Mouse (Mus musculus) urinary bladder, postnatal 4 days (tissue): ENCODE data around the gene Islr.

Experiments used
- DNase-seq, 2 experiments: peaks; one replicate each; pipeline ENCODE4 v3.0.0; 2021 to 2022; ENCODE audit warnings: low spot score in 2 of 2

Gene Islr

DNA sequence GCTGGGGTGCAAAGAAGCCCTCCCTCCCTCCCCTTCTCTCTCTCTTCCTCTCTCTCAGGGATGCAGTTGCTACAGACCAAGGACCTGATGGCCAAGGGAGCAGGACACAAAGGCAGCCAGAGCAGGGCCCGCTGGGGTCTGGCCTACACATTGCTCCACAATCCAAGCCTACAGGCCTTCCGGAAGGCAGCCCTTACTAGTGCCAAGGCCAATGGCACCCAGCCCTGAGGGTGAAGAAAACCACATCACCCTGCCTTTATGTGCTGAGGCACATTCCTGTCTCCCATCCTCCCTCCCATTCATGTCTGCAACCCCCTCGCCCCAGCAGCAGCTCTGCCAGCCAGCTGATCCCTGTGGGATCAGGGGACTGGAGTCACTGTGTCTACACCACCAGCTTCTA is 51.0 kb downstream of the Islr start:
- no peak for DNase-seq

DNA sequence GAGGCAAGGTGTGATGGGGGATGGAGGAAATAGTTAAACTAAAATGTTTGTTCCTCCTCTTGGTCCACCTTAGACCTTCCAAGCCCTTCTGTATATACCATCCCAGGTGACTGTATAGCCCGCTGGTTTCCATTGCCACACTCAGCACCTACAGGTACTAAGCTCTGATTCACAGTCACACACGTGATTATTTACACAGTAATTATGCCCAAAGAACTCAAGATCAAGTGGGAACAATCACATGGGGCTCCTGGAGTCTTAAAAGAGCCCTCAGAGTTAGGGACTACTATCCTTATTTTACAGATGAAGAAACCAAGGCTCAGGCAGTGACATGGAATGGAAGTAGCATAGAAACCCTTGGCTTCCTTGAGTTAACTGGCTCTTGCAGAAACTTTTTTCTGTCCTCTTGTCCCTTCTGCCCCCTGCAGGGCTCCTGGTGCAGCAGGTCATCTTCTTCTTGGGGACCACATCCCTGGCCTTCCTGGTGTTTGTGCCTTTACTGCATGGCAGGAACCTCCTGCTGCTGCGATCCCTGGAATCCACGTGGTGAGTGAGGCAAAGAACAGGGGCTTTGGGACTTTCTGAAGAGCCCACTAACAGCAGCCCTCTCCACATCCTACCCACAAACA is 53.3 kb downstream of the Islr start:
- DNase-seq, result no peak

- DNase-seq, result no peak
Measured at GRCm38 (mm10) chr9:58148806-58149205, 55.3 kb downstream of the Islr start.

- DNase-seq, result no peak
Measured at GRCm38 (mm10) chr9:58145417-58145816, 58.7 kb downstream of the Islr start.

GRCm38 (mm10) chr9:58144664-58145063 is 59.4 kb downstream of the Islr start:
- no peak for DNase-seq

DNA sequence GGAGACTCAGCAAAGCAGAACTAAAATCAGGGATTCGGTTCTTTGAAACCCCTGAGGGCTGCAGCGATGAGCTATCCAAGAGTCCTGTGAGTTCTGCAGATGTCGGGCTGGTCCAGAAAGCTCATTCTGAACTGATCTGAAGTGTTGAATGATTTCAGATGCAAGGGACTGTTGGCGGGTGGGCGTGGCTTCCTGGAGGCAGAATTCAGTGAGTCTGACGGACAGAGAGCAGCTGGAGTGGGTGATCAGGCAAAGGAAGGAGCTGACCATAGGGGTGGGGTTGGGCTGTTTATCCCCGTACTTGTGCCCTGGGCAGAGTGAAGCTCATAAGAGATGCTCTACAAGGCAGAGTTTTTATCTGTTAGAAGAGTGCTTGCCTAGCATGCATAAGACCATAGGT is 60.7 kb downstream of the Islr start:
- no peak for DNase-seq

DNA sequence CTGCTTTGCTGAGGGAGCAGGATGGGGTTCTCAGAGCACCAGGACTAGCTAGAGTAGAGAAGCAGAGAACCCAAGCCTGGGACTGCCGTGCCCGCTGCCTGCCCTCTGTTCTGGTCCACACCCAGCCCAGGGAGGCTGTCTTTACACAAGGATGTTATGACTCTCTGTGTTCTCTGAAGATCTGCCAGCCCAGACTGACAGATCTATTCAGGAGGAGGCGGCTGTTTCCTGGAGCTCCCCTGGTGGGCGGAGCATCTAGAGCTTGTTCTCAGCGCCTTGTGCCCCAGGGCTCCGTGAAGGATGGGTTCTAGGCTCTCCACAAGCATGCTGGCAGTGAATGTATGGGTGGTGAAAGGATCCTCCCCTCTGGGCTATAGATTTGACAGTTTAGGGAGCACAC is 64.2 kb downstream of the Islr start:
- no peak for DNase-seq

DNA sequence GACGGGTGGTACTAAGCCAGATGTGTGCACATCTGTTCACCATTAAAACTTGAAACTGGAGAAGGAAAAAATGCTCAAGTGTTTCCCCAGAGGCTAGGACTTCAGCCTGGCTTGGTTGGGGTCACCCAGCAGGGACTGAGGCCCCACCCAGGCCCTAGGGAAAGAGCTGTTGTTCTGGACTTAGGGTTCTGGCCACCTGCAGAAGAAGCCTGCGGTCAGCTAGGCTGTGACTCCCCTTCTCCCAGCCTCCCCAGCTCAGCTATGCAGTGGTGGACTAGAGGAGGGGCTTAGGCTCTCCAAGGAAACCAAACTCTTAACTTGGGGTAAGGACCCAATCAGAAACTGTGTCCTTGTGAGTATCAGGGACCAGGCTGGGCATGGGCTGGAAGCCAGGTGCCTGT is 68.2 kb downstream of the Islr start:
- DNase-seq, result no peak

GRCm38 (mm10) chr9:58134906-58135305 is 69.2 kb downstream of the Islr start:
- DNase-seq, result no peak

DNA sequence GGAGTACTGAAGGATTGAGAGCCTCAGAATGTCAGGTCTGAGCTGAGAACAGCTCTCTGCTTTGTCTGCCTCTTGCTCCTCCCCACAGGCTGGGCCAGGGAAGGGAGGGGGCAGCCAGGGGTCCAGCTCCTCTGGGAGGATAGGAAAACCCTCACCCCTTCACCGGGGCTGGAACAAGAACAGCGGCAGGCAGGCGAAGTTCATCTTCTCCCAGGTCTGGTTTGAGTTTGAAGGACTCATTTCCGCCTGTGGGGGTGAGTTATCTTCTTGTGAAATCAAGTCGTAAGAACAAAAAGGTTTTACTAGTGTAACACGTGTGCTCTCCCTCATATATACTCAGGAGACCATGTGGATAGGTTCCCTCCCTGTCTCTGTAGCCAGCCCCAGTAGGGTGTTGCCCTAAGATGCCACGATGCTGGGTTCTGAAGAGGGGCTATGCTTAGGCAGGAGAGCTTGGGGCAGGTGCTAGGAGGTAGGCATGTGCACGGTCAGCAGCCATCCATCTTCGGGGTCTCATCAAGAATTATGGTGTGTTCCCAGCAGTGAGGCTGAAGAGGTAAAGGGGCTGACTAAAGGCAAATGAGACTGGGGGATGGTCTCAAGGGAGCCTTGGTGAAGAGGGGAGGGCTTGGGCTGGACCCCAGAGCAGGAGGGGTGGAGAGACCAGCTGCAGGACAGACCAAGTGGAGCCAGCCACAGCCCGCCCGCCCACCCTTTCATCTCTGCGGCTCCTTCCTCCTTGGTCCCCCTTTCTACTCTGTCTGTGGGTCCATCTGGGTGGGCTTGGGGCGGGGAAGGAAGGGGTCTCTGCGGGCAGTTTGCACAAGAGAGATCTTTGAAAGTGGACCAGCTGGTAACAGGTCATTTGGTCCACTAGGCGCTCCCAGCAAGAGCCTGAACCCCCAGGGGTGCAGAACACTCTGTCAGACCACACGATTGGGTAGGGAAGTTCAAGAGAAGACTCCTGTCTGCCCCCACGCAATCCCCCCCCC is 69.9 kb downstream of the Islr start:
- DNase-seq, result no peak

GRCm38 (mm10) chr9:58131735-58132134 is 72.4 kb downstream of the Islr start:
- no peak for DNase-seq

GRCm38 (mm10) chr9:58130909-58131308 is 73.2 kb downstream of the Islr start:
- DNase-seq, result no peak

DNA sequence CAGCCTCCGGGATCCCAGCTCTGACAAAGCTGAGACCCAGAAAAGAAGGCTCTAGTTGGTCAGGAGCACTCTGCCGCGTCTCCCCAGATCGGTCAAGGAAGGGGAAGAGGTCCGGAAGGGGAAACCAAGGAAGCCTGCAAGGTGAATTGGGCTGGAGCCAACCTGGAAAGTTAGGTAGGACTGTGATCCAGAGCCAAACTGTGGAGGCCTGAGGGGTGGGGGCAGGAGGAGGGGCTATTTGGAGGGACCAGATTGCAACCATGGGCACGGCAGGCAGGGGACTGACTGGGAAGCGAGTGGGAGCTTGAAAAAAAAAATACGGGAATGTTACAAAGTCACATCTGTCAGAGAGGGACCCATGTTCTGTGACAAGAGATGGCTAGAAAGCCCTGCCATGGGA is 74.6 kb downstream of the Islr start:
- DNase-seq, result no peak

DNA sequence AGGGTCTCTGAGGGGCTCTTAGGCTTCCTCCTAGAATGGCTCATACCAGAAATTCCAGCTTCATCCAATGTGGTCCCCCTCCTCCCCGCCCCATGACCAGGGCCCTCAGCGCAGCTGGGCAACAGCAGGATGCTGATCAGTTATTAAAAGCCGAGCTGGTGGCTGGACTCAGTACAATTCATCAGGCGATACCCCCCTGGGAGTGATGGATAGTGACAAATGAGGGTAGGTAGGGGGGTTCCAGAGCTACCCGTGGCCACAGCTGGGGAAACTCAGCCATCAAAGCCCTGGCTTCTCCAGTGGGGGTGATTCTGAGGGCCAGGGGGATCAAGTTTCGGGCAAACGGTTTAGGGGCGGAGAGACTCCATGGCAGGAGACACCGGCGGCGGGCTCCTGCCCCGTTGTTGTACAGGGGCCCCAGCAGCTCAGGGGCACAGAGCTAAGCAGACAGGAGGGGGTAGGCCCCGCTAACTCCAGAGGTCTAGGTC is 75.1 kb downstream of the Islr start:
- no peak for DNase-seq

GRCm38 (mm10) chr9:58125811-58126210 is 78.3 kb downstream of the Islr start:
- DNase-seq, result no peak

DNA sequence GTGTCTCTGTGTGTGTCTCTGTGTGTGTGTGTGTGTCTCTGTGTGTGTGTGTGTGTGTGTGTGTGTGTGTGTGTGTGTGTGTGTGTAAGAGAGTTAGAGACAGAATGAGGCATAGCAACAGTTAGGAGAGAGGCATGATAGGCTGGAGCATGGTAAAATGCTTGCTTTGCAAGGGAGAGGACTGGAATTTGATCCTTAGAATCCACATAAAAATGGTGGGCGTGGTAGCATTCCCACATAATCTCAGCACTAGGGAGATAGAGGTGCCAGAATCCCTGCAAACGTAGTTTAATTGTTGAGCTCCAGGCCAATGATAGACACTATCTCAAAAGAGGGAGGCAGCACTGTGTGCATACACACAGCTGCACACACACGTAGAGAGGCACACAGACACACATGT is 79.0 kb downstream of the Islr start:
- DNase-seq, result no peak

DNA sequence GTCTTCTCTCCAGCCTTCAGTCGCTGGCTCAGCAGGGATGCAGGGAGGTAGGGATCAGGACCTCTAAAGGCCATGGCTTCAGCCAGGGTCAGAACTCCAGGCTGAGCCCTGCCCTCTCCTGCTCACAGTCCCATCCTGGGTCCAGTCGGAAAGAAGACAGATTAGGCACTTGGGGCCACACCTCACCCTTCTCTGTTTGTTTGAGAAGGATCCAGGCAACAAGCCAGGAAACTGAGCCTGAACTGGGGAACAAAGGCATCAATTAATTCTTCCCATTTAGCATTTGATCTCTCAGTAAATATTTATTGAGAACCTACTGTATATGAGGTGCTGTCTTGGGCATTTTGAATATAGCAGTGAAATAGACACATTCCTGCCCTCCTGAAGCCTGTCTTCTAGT is 85.4 kb downstream of the Islr start, which contains the start of gene Ccdc33:
Gene Ccdc33 (minus strand): TSS at position 153 of the 400 bp plus-strand sequence.
- DNase-seq, result no peak

- DNase-seq, result no peak
Measured at GRCm38 (mm10) chr9:58116024-58116651, 88.0 kb downstream of the Islr start.

DNA sequence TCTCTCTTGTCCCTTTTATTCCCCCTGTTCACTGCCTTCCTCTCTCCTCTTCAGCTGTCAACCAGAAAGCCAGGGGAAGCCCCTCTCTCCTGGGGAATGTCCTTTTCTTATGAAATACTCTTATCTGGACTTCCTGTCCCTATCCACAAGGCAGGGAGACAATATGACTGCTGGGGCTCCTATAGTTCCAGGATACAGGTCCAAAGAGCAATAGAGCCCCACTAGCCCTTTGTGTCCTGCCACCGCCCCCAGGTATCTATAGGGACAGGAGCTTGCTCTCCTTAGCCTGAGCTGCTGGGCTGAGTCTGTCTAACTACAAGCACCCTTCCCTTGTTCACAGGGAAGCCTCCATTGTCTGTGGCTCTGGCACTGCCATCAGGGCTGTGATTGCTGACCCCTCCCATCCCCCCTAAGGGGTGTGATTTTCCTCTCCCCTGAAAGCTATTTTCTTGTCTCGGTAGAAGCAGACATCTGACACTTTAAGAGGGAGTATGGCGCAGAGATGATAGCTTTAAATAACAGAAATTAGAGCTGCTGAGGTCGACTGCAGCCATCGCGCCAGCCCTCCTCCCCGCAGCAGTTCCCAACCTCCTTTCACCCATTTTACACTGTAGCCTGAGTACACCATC is 88.7 kb downstream of the Islr start:
- no peak for DNase-seq

DNA sequence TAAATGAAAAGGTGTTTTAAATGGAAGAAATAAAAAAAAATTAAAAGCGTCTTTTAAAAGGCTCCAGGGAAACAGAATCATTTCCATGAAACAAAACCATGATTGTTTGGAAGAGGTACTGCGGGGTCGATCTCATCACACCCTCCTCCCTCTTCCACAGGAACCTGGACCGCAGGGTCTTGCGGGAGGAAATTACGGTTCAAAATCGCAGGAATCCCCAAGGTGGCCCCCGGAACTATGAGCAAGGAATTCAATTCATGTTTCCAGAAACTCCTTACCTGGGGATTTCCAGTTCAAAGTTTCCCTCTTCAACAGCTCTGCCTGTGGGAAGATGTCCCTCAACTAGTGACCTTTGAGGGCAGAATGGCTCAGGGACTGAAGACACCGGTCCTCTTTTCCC is 90.1 kb downstream of the Islr start:
- no peak for DNase-seq

DNA sequence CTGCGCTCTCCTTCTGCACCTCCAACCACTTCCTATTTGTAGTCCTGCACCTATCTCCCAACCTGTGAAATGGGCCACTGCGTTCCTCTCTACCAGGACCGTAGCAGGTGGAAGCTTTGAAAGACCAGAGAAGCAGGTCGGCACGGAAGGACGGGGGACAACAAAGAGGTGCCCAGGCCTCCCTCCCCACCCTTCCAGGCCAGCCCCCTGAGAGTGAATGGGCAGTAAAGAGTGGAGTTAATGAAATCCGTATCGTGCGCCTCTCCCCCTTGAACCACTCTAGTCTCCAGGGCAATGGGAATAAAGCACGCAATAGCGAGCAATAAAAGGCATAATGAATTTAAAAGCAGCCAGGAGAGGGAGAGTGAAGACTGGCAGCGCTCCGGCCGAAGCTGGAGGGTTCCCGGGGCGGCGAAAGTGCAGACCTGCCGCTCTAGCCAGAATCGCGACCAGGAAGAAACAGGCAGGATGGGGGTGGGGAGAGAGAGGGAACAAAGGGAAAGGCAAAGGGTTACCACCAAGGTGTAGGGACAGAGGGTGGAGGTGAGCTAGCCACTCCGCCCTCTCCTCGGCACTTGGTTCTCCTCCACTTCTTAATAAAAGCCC is 90.7 kb downstream of the Islr start:
- no peak for DNase-seq

- no peak for DNase-seq
Measured at GRCm38 (mm10) chr9:58112866-58113278, 91.2 kb downstream of the Islr start.
